Mouse (Mus musculus) heart, postnatal 25 days (tissue): ENCODE data around the gene Taar6. TPM values are rescaled to one million over a fixed set of nuclear protein-coding genes. Genes with fewer than 3 reads are reported as not detected.

Experiments used
- DNase-seq: peaks from one replicate; pipeline ENCODE4 v3.0.0; 2022; ENCODE audit warnings: low spot score
- intact Hi-C: fragments of 180-260 bp; cut with DNase I; formaldehyde crosslinking; loops from one replicate; pipeline ENCODE4 v1.15.1; 2025
- total RNA-seq, 2 experiments: library from RNA; stranded (reverse); gene quantifications; 2 replicates each; pipeline ENCODE4 v1.2.3; 2021

Taar6 gene
- total RNA-seq, 2 experiments from 2014 or later, result not detected

- DNase-seq, result no peak
Observed at GRCm38 (mm10) chr10:23942465-23942864, 43.0 kb downstream of the Taar6 start.

GRCm38 (mm10) chr10:23938312-23938711 is 47.1 kb downstream of the Taar6 start, which contains the start of gene Taar2:
Taar2 (plus strand) TSS chr10:23938572.
- no peak for DNase-seq
- intact Hi-C loops, result no loop called here

More at GRCm38 (mm10) chr10:23942465-23942864, 43.0 kb downstream of the Taar6 start:
- intact Hi-C loops, result no loop called here

- intact Hi-C loops, result no loop called here
- no peak for DNase-seq
Observed at GRCm38 (mm10) chr10:23937613-23938012, 47.8 kb downstream of the Taar6 start.

Other genes with a start within 250 kb of the Taar6 start
- 100 to 1,000 TPM; 173 to 245 TPM for gene Rps12, start 198.4 kb downstream of the Taar6 start, total RNA-seq
- 10 to 100 TPM in 1 of 2 experiments, 1 to 10 TPM in 1; 8.6 to 10.2 TPM for gene Slc18b1, start 188.7 kb downstream of the Taar6 start, total RNA-seq
- not detected for gene Vnn3, start 134.2 kb downstream of the Taar6 start, total RNA-seq
- gene Vnn1, start 91.0 kb downstream of the Taar6 start, total RNA-seq, result under 1 TPM; 0.31 to 0.56 TPM
- gene Taar1, start 65.3 kb downstream of the Taar6 start, total RNA-seq, result not detected
- gene Taar2, start 47.1 kb downstream of the Taar6 start, total RNA-seq, result not detected
- gene Taar3, start 36.1 kb downstream of the Taar6 start, total RNA-seq, result not detected
- gene Taar4, start 25.2 kb downstream of the Taar6 start, total RNA-seq, result not detected
- not detected for gene Taar5, start 14.9 kb downstream of the Taar6 start, total RNA-seq
- gene Taar7a, start 7.8 kb upstream of the Taar6 start, total RNA-seq, result not detected
- not detected for gene Taar7b, start 14.3 kb upstream of the Taar6 start, total RNA-seq
- gene Taar7d, start 41.6 kb upstream of the Taar6 start, total RNA-seq, result not detected
- gene Taar7e, start 52.0 kb upstream of the Taar6 start, total RNA-seq, result not detected
- not detected for gene Taar7f, start 63.9 kb upstream of the Taar6 start, total RNA-seq
- gene Taar8a, start 90.9 kb upstream of the Taar6 start, total RNA-seq, result not detected
- not detected for gene Taar8b, start 106.6 kb upstream of the Taar6 start, total RNA-seq
- not detected for gene Taar8c, start 116.3 kb upstream of the Taar6 start, total RNA-seq
- gene Taar9, start 123.9 kb upstream of the Taar6 start, total RNA-seq, result not detected
- 10 to 100 TPM; 41.5 to 47.2 TPM for gene Stx7, start 163.7 kb upstream of the Taar6 start, total RNA-seq
- 1 to 10 TPM in 1 of 2 experiments, under 1 TPM in 1; 0.28 to 1.0 TPM for gene Moxd1, start 237.9 kb upstream of the Taar6 start, total RNA-seq